In the genomic region with DNA sequence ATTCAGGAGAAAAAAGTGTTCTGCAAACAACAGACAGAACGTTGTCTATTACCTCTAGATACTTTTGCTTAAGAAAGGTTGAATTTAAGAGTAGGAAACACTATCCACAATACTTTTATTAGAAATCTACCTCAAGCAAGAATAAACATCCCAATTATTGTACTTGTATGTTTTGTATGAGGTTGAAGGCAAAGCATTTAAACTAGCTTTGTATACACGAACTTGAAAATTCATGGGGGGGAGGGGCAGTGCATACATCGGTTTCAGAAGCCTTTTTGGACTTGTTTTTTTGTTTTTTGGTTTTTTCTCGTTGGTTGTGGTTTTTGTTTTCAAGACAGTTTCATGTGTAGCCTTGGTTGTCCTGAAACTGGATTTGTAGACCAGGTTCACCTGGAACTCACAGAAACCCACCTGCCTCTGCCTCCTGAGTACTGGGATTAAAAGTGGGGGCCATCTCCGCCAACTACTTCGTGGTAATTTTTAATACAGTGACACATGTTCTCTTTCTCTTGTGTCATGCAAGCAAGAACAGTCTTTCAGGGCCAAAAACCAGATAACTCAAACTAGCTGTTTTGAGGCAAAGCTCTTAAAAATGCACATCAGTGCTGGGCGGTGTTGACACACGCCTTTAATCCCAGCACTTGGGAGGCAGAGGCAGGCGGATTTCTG, we compare ENCODE assay signal across 10 mouse cellular contexts. TPM values are rescaled to one million over a fixed set of nuclear protein-coding genes. Genes with fewer than 3 reads are reported as not detected.
DNase-seq lines count a peak whose midpoint lies in the region; ATAC-seq and TF ChIP-seq lines count a peak whose summit lies in the region.
"Had no signal": no experiment of that assay in that cellular context is flagged by ENCODE, and none has a peak within 500 bp of the region (broad histone marks: within the 10 kb centered on the region; RNA-seq: fewer than 3 reads in every experiment).

No protein-coding gene starts in this region.

- H3K27me3 ChIP-seq in heart, embryonic 12.5 days (replicated peaks) = no peaks in the 10 kb centered on the region
- H3K27me3 ChIP-seq in forebrain, postnatal 0 days (ENCODE audit: insufficient read depth, low read length) = no peaks in the 10 kb centered on the region
- H3K27me3 ChIP-seq in liver, embryonic 16.5 days (ENCODE audit: control insufficient read depth, insufficient read depth, low read depth, low read length) = no peaks in the 10 kb centered on the region

- H3K4me3 ChIP-seq in heart, embryonic 12.5 days = no peak overlapping the region
- H3K4me3 ChIP-seq in forebrain, postnatal 0 days (ENCODE audit: low read depth, low read length) = peak overlapping the region; percentile 100
- peak overlapping the region; percentile 100 for H3K4me3 ChIP-seq in liver, embryonic 16.5 days (ENCODE audit: low read depth, low read length)

- H3K36me3 ChIP-seq in heart, embryonic 12.5 days = no peaks in the 10 kb centered on the region
- H3K36me3 ChIP-seq in forebrain, postnatal 0 days (ENCODE audit: insufficient read depth) = no peaks in the 10 kb centered on the region
- no peaks in the 10 kb centered on the region for H3K36me3 ChIP-seq in liver, embryonic 16.5 days (ENCODE audit: control insufficient read depth, insufficient read depth)
- H3K36me3 ChIP-seq: G1E had no signal

- no peak overlapping the region for H3K27ac ChIP-seq in heart, embryonic 12.5 days (ENCODE audit: poor library complexity, severe bottlenecking)
- H3K27ac ChIP-seq in forebrain, postnatal 0 days (ENCODE audit: low read depth, low read length) = no peak overlapping the region; the same call in 1 of the 2 replicates
- peak overlapping the region; percentile 100 for H3K27ac ChIP-seq in liver, embryonic 16.5 days (ENCODE audit: low read length)

- no peak for ATAC-seq in heart, embryonic 12.5 days (ENCODE audit: insufficient number of reproducible peaks, low FRiP score)
- ATAC-seq in forebrain, postnatal 0 days = no peak
- ATAC-seq in liver, embryonic 16.5 days (ENCODE audit: low read depth) = no peak

- H3K9me3 ChIP-seq in heart, embryonic 12.5 days (replicated peaks) = no peaks in the 10 kb centered on the region
- H3K9me3 ChIP-seq in forebrain, postnatal 0 days (ENCODE audit: low read length) = no peaks in the 10 kb centered on the region
- no peaks in the 10 kb centered on the region for H3K9me3 ChIP-seq in liver, embryonic 16.5 days (replicated peaks; ENCODE audit: control insufficient read depth, low read length)
- H3K9me3 ChIP-seq: G1E had no signal

- peaks cover 5% of the 10 kb centered on the region for H3K4me1 ChIP-seq in heart, embryonic 12.5 days (replicated peaks)
- peaks cover 6% of the 10 kb centered on the region; the same call in 1 of the 2 replicates for H3K4me1 ChIP-seq in forebrain, postnatal 0 days (ENCODE audit: insufficient read depth)
- H3K4me1 ChIP-seq in liver, embryonic 16.5 days (ENCODE audit: control insufficient read depth, low read depth, low read length) = peaks cover 13% of the 10 kb centered on the region

- no peak for TF ChIP-seq CTCF in forebrain, postnatal 0 days (IDR thresholded peaks at IDR 0.05; ENCODE audit: low read depth)

- H3K9ac ChIP-seq in heart, embryonic 12.5 days = no peak overlapping the region
- H3K9ac ChIP-seq in forebrain, postnatal 0 days = no peak overlapping the region
- H3K9ac ChIP-seq in liver, embryonic 16.5 days (ENCODE audit: low read depth, low read length) = peak overlapping the region; percentile 100

- peak; percentile 86 for DNase-seq in heart, adult 11 months
- peak; percentile 47 for DNase-seq in CD4-positive helper T cell, adult 2 months (ENCODE audit: low read depth, low spot score)
- DNase-seq in forebrain, postnatal 0 days = no peak
- DNase-seq in retina, embryonic 14.5 days (ENCODE audit: low spot score) = no peak
- DNase-seq in adrenal gland, adult (ENCODE audit: inconsistent age in 2 of 2, low spot score in 1 of 2) = no peak
- DNase-seq in right cerebral cortex, adult 18-20 months = no peak

- no peak overlapping the region for H3K4me2 ChIP-seq in heart, embryonic 12.5 days
- peak overlapping the region; percentile 83 for H3K4me2 ChIP-seq in forebrain, postnatal 0 days (ENCODE audit: low read depth)
- peak overlapping the region; percentile 77 for H3K4me2 ChIP-seq in liver, embryonic 16.5 days (ENCODE audit: low read depth, low read length)

- 81% methylated on average over 9 of the region's 9 CpGs for WGBS in heart, embryonic 12.5 days
- WGBS in forebrain, postnatal 0 days = 67% methylated on average over 9 of the region's 9 CpGs
- WGBS in liver, embryonic 16.5 days (ENCODE audit: insufficient replicate concordance) = 60% methylated on average over 9 of the region's 9 CpGs

RNA-seq across cellular contexts. Expression of a gene that starts 1.3 kb away (rescaled TPM):
- polyA plus RNA-seq in heart, embryonic 12.5 days (2016; fragmentation: Nextera tagmentation; extraction: Ambion mirVana) = 43.8 and 44.6 TPM in 2 replicates
- 82.3 and 115 TPM in 2 replicates for total RNA-seq in forebrain, postnatal 0 days (2014; rRNA removed)
- 19.1 and 26.5 TPM in 2 replicates for polyA plus RNA-seq in forebrain, postnatal 0 days (2015; fragmentation: Nextera tagmentation; extraction: Ambion mirVana)
- polyA plus RNA-seq in liver, embryonic 16.5 days (2015; fragmentation: Nextera tagmentation; extraction: Ambion mirVana) = 30.9 and 33.3 TPM in 2 replicates

RNA-seq across cellular contexts. Expression of a gene that starts 4.9 kb away (rescaled TPM):
- not detected in 2 replicates for polyA plus RNA-seq in heart, embryonic 12.5 days (2016; fragmentation: Nextera tagmentation; extraction: Ambion mirVana)
- not detected in 2 replicates for total RNA-seq in forebrain, postnatal 0 days (2014; rRNA removed)
- not detected in 2 replicates for polyA plus RNA-seq in forebrain, postnatal 0 days (2015; fragmentation: Nextera tagmentation; extraction: Ambion mirVana)
- not detected in 2 replicates for polyA plus RNA-seq in liver, embryonic 16.5 days (2015; fragmentation: Nextera tagmentation; extraction: Ambion mirVana)
- total RNA-seq: G1E; megakaryocyte-erythroid progenitor cell, adult 5-6 weeks had no signal
- polyA plus RNA-seq: G1E had no signal

Comparison
In these comparisons a context has a peak if more than half of its experiments do, and no peak if none do; other contexts are left out.
1. DNase-seq: peak in heart, adult 11 months (single experiment) and CD4-positive helper T cell, adult 2 months (single experiment); none in forebrain, postnatal 0 days (single experiment), retina, embryonic 14.5 days (single experiment), adrenal gland, adult (0 of 2) and right cerebral cortex, adult 18-20 months (single experiment).